Mouse (Mus musculus): Measurements from ENCODE around the gene Tmeff1.

- TF ChIP-seq CTCF (IDR thresholded peaks at IDR 0.05; ENCODE audit: low read depth) = no peak
- no peak for TF ChIP-seq EP300 (optimal IDR thresholded peaks at IDR 0.05)
Observed at GRCm38 (mm10) chr4:48576361-48576760, 8.6 kb upstream of the Tmeff1 start.

Data from stomach, postnatal 0 days (tissue).